Mouse (Mus musculus) CH12.LX (cell line): Measurements from ENCODE around the gene Sufu. TPM values are rescaled to one million over a fixed set of nuclear protein-coding genes. Genes with fewer than 3 reads are reported as not detected.

Source experiments
- DNase-seq: peaks from one replicate; pipeline ENCODE4 v3.0.0-alpha.2; 2013; ENCODE audit errors: extremely low read depth
- H3K27ac ChIP-seq: 2 replicates; pipeline ENCODE4 v1.5.1; 2012; ENCODE audit warnings: low read depth, mild to moderate bottlenecking, control low read depth, moderate library complexity; ENCODE audit not compliant: insufficient read depth
- H3K27me3 ChIP-seq: replicated peaks from 2 replicates; pipeline ENCODE3; 2012; ENCODE audit warnings: inconsistent platforms
- H3K36me3 ChIP-seq, 2 experiments: replicated peaks in 1 of 2; 2 replicates each; pipeline versions ENCODE3 to v1.6.1; 2012; ENCODE audit warnings: inconsistent platforms in 1 of 2, low read length in 1 of 2, mild to moderate bottlenecking in 1 of 2, mixed read lengths in 1 of 2, moderate library complexity in 1 of 2; ENCODE audit not compliant: control insufficient read depth in 1 of 2, insufficient read depth in 1 of 2
- H3K4me1 ChIP-seq, 2 experiments: 2 replicates each; pipeline ENCODE4 v1.6.1; 2012; ENCODE audit warnings: inconsistent platforms in 1 of 2, moderate library complexity in 1 of 2; ENCODE audit not compliant: insufficient read depth in 2 of 2, control insufficient read depth in 1 of 2
- H3K4me2 ChIP-seq: 2 replicates; pipeline ENCODE4 v1.6.1; 2012; ENCODE audit warnings: low read depth, mild to moderate bottlenecking, control low read depth; ENCODE audit not compliant: poor library complexity, insufficient read depth, severe bottlenecking
- H3K4me3 ChIP-seq, 3 experiments: fragments of 150-350 bp in 1 of 3; sonication (generic) in 1 of 3; replicated peaks in 1 of 3; 2 replicates each; pipeline versions ENCODE3 to v1.5.1; 2011 to 2012; ENCODE audit warnings: low read depth in 2 of 3, low read length in 2 of 3, mild to moderate bottlenecking in 2 of 3, moderate library complexity in 2 of 3, control low read depth in 1 of 3, improper control_type of control experiment in 1 of 3, inconsistent platforms in 1 of 3, mixed read lengths in 1 of 3; ENCODE audit not compliant: poor library complexity in 1 of 3
- H3K79me2 ChIP-seq: replicated peaks from 2 replicates; pipeline ENCODE4 v1.6.1; 2012; ENCODE audit warnings: mild to moderate bottlenecking, moderate library complexity; ENCODE audit not compliant: control insufficient read depth, poor library complexity, insufficient read depth, severe bottlenecking; ENCODE audit errors: extremely low read depth
- H3K9ac ChIP-seq: 2 replicates; pipeline ENCODE4 v1.6.1; 2012; ENCODE audit warnings: low read depth, mild to moderate bottlenecking, control low read depth, moderate library complexity; ENCODE audit not compliant: insufficient read depth
- H3K9me3 ChIP-seq: replicated peaks from 2 replicates; pipeline ENCODE3; 2012; ENCODE audit warnings: low read length, inconsistent platforms, mixed read lengths
- BHLHE40 ChIP-seq: IDR thresholded peaks from 2 replicates; pipeline ENCODE4 v1.6.1; 2011; ENCODE audit warnings: mild to moderate bottlenecking, low read depth, low read length, improper control_type of control experiment
- CHD1 ChIP-seq: IDR thresholded peaks from 2 replicates; pipeline ENCODE4 v1.6.1; 2012; ENCODE audit warnings: low read depth, low read length, improper control_type of control experiment, inconsistent platforms
- CTCF ChIP-seq, 2 experiments: IDR thresholded peaks in 1 of 2; conservative IDR thresholded peaks in 1 of 2; 2 replicates each; pipeline ENCODE4 v1.5.1; 2011 to 2012; ENCODE audit warnings: low read depth in 2 of 2, low read length in 2 of 2, improper control_type of control experiment in 1 of 2, inconsistent platforms in 1 of 2, mild to moderate bottlenecking in 1 of 2, moderate library complexity in 1 of 2
- E2F4 ChIP-seq: IDR thresholded peaks from 2 replicates; pipeline ENCODE4 v1.6.1; 2011; ENCODE audit warnings: low read depth, low read length, improper control_type of control experiment; ENCODE audit not compliant: insufficient replicate concordance
- ELF1 ChIP-seq: IDR thresholded peaks from 2 replicates; pipeline ENCODE4 v1.6.1; 2014; ENCODE audit warnings: low read depth, mild to moderate bottlenecking, inconsistent platforms, low read length, improper control_type of control experiment
- EP300 ChIP-seq: IDR thresholded peaks from 2 replicates; pipeline ENCODE4 v1.6.1; 2011; ENCODE audit warnings: low read length, improper control_type of control experiment
- GABPA ChIP-seq: IDR thresholded peaks from 2 replicates; pipeline ENCODE4 v1.6.1; 2012; ENCODE audit warnings: low read depth, low read length, improper control_type of control experiment, inconsistent platforms; ENCODE audit not compliant: insufficient replicate concordance
- IRF4 ChIP-seq: IDR thresholded peaks from 2 replicates; pipeline ENCODE4 v1.6.1; 2014; ENCODE audit warnings: low read depth, mild to moderate bottlenecking, inconsistent platforms, low read length, improper control_type of control experiment
- JUN ChIP-seq: IDR thresholded peaks from 2 replicates; pipeline ENCODE4 v1.6.1; 2011; ENCODE audit warnings: low read depth, mild to moderate bottlenecking, low read length, improper control_type of control experiment, moderate library complexity; ENCODE audit not compliant: insufficient read depth
- MAFK ChIP-seq: IDR thresholded peaks from 2 replicates; pipeline ENCODE4 v1.6.1; 2011; ENCODE audit warnings: low read length, improper control_type of control experiment; ENCODE audit not compliant: insufficient replicate concordance
- MAZ ChIP-seq: IDR thresholded peaks from 2 replicates; pipeline ENCODE4 v1.6.1; 2012; ENCODE audit warnings: low read depth, mild to moderate bottlenecking, inconsistent platforms, low read length, improper control_type of control experiment, moderate library complexity
- MYC ChIP-seq: IDR thresholded peaks from 2 replicates; pipeline ENCODE4 v1.6.1; 2011; ENCODE audit warnings: low read depth, mild to moderate bottlenecking, improper control_type of control experiment, low read length
- NRF1 ChIP-seq: IDR thresholded peaks from 2 replicates; pipeline ENCODE4 v1.6.1; 2014; ENCODE audit warnings: low read depth, mild to moderate bottlenecking, inconsistent platforms, low read length, improper control_type of control experiment, moderate library complexity
- PAX5 ChIP-seq: IDR thresholded peaks from 2 replicates; pipeline ENCODE4 v1.6.1; 2012; ENCODE audit warnings: low read length, inconsistent platforms, mixed read lengths
- POLR2A ChIP-seq: IDR thresholded peaks from 2 replicates; pipeline ENCODE4 v1.6.1; 2011; ENCODE audit warnings: low read depth, mild to moderate bottlenecking, improper control_type of control experiment, low read length
- POLR2AphosphoS2 ChIP-seq: IDR thresholded peaks from 2 replicates; pipeline ENCODE4 v1.6.1; 2011; ENCODE audit warnings: low read depth, low read length, improper control_type of control experiment
- RAD21 ChIP-seq: IDR thresholded peaks from 2 replicates; pipeline ENCODE4 v1.6.1; 2011; ENCODE audit warnings: low read depth, mild to moderate bottlenecking, low read length, improper control_type of control experiment, moderate library complexity
- SMC3 ChIP-seq: IDR thresholded peaks from 2 replicates; pipeline ENCODE4 v1.6.1; 2011; ENCODE audit warnings: low read depth, low read length, improper control_type of control experiment
- USF1 ChIP-seq: IDR thresholded peaks from 2 replicates; pipeline ENCODE4 v1.6.1; 2014; ENCODE audit warnings: low read depth, mild to moderate bottlenecking, inconsistent platforms, low read length, improper control_type of control experiment
- ZC3H11A ChIP-seq: IDR thresholded peaks from 2 replicates; pipeline ENCODE4 v1.6.1; 2012; ENCODE audit warnings: low read depth, mild to moderate bottlenecking, inconsistent platforms, low read length, improper control_type of control experiment
- ZMIZ1 ChIP-seq: IDR thresholded peaks from 2 replicates; pipeline ENCODE4 v1.6.1; 2012; ENCODE audit warnings: low read depth, mild to moderate bottlenecking, inconsistent platforms, low read length, improper control_type of control experiment
- ZNF384 ChIP-seq: IDR thresholded peaks from 2 replicates; pipeline ENCODE4 v1.6.1; 2012; ENCODE audit warnings: low read depth, low read length, improper control_type of control experiment, inconsistent platforms
- dilution Hi-C: fragments of 300-500 bp; cut with MboI; formaldehyde crosslinking; loops from 2 replicates; pipeline ENCODE4 v1.14.3; 2020; ENCODE audit warnings: low sequenced_read_pairs; ENCODE audit not compliant: extremely low pct_unique_long_range_greater_than_20kb, extremely low pct_ligation_motif_present
- in situ Hi-C: fragments of 300-500 bp; cut with MboI; formaldehyde crosslinking; loops from 3 replicates; pipeline ENCODE4 v1.14.3; 2019; ENCODE audit warnings: low sequenced_read_pairs, low pct_ligation_motif_present, low pct_unique_long_range_greater_than_20kb, mixed read lengths
- polyA plus RNA-seq: library from polyadenylated mRNA; unstranded; fragments of >175 nt; gene quantifications from 2 replicates; pipeline ENCODE4 v1.2.1, GENCODE M21; 2012; ENCODE audit warnings: low read depth; ENCODE audit not compliant: insufficient read length
- total RNA-seq, 2 experiments: library from RNA; depleted of rRNA; stranded (reverse); fragments of 300-350 nt in 1 of 2; fragments of >200 nt in 1 of 2; gene quantifications; 2 replicates each; pipeline ENCODE4 v1.2.3; 2012 to 2014

Gene Sufu
- total and polyA plus RNA-seq, 3 experiments: 3.6 to 22.6 (median 9.8) TPM

DNA sequence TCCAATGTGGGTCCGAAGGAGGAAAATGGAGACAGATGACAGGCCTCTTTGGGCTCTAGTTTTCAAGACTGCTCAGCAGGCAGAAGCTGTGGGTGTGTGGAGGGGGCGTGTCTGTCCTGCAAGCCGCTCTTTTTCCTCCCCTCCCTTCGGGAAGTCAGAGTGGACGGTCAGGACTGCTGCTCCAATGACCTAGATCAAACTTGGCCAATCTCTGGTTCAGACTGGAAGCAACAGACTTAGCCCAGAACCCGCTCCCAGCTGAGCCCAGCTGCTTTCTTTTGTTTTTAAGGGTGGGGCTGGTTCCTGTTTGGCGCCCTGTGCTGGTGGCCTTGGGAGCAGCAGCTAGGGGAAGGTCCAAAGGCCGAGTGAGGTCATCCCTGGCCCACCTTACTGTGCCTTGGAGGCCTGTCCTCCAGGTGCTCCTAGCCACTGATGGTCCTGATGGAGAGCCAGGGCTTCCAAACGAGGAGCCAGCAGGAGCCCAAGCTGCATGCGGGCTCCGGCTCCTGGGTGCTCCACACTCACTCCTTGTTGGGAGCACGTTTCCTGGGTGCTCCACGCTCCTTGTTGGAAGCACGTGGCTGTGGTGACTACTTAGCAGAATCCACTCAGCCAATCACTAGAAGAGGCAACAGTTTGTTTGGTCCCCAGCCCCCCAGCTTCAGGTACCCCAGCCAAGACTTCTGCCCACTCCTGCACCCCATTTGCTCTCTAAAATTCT lies 128.1 kb downstream of the Sufu start (continued):
- TF ChIP-seq ZMIZ1 (no peak), SMC3 (peak; percentile 56), CHD1 (no peak), NRF1 (0 out of 2 replicates have a peak, but pooled peaks have one; percentile 7), POLR2A (no peak), JUN (no peak), MAZ (peak; percentile 90), MAFK (no peak), GABPA (no peak), POLR2AphosphoS2 (no peak), ZNF384 (no peak), PAX5 (no peak)

- in situ Hi-C loops (no loop called here), dilution Hi-C loops (no loop called here)
- no peaks in the 10 kb centered on the region for H3K27me3 ChIP-seq
- TF ChIP-seq RAD21 (no peak), ZC3H11A (no peak), MAFK (no peak), CHD1 (no peak), PAX5 (no peak), ELF1 (no peak), IRF4 (no peak), USF1 (no peak), E2F4 (no peak), EP300 (no peak), CTCF (conservative IDR thresholded peaks at IDR 0.05 in 1 of 2, IDR thresholded peaks at IDR 0.05 in 1 of 2; ENCODE audit: low read depth in 2 of 2, low read length in 2 of 2) (no peak), SMC3 (no peak), BHLHE40 (no peak), MYC (no peak), POLR2A (no peak)
- no peak overlapping the region for H3K9ac ChIP-seq
- no peak overlapping the region for H3K27ac ChIP-seq
- no peak for DNase-seq
- H3K4me3 ChIP-seq: no peak overlapping the region
- no peak overlapping the region for H3K4me2 ChIP-seq
- H3K79me2 ChIP-seq: no peaks in the 10 kb centered on the region
- H3K9me3 ChIP-seq: no peaks in the 10 kb centered on the region
- H3K4me1 ChIP-seq: peaks cover 23 to 98% of the 10 kb centered on the region in 2 experiments
- no peaks in the 10 kb centered on the region for H3K36me3 ChIP-seq
Measured at GRCm38 (mm10) chr19:46525691-46526631, 129.3 kb downstream of the Sufu start.
